10 mouse cellular contexts compared by ENCODE assay signal in the genomic region with DNA sequence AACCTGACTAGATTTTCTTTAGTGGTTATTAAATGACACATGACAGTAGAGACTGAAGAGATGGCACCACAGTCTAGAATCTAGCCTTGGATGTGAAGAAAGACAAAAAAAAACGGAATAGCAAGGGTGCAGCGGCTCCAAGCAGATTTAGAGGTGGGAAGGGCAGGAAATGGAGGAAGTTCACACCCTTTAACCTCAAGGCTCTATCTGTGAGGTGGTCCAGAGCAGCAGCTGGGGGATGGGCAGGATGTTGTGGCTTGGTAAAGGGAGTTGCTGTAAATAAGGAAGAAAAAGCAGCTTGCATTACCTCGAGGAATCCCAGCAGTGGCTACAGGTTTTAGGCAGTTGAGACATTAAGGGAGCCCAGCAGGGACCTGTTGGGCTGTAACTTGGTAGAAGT. TPM values are rescaled to one million over a fixed set of nuclear protein-coding genes. Genes with fewer than 3 reads are reported as not detected.
DNase-seq lines count a peak whose midpoint lies in the region; ATAC-seq and TF ChIP-seq lines count a peak whose summit lies in the region.
"Had no signal": no experiment of that assay in that cellular context is flagged by ENCODE, and none has a peak within 500 bp of the region (broad histone marks: within the 10 kb centered on the region; RNA-seq: fewer than 3 reads in every experiment).

No protein-coding gene starts in this region.

- no peaks in the 10 kb centered on the region for H3K79me3 ChIP-seq in C2C12 (ENCODE audit: low read depth)

- ATAC-seq in monocyte, adult 5-6 weeks (replicated peaks; ENCODE audit: insufficient number of reproducible peaks, low FRiP score, low TSS enrichment, poor library complexity, severe bottlenecking): peak; percentile 89
- ATAC-seq in hindbrain, embryonic 11.5 days (ENCODE audit: low FRiP score): no peak

- no peaks in the 10 kb centered on the region for H3K27me3 ChIP-seq in C2C12 (ENCODE audit: control insufficient read depth, insufficient read depth, insufficient read length)
- no peaks in the 10 kb centered on the region for H3K27me3 ChIP-seq in hindbrain, embryonic 11.5 days (ENCODE audit: control insufficient read depth, insufficient read depth, low read length)
- H3K27me3 ChIP-seq: limb, embryonic 13.5 days had no signal

- TF ChIP-seq CTCF in C2C12 (IDR thresholded peaks at IDR 0.05; ENCODE audit: control insufficient read depth, insufficient read depth, insufficient read length): no peak

- WGBS in hindbrain, embryonic 11.5 days: 40% methylated on average over 3 of the region's 3 CpGs

- H3K36me3 ChIP-seq in C2C12 (ENCODE audit: control insufficient read depth, insufficient read depth): no peaks in the 10 kb centered on the region
- no peaks in the 10 kb centered on the region for H3K36me3 ChIP-seq in hindbrain, embryonic 11.5 days (ENCODE audit: control insufficient read depth, insufficient read depth, low read length)
- H3K36me3 ChIP-seq: limb, embryonic 13.5 days had no signal

- H3K27ac ChIP-seq in hindbrain, embryonic 11.5 days (ENCODE audit: low read depth, low read length): no peak overlapping the region
- H3K27ac ChIP-seq: limb, embryonic 13.5 days had no signal

- H3K4me3 ChIP-seq in C2C12 (ENCODE audit: insufficient read depth, poor library complexity, severe bottlenecking): no peak overlapping the region
- H3K4me3 ChIP-seq in hindbrain, embryonic 11.5 days (ENCODE audit: low read depth, low read length): no peak overlapping the region
- H3K4me3 ChIP-seq: limb, embryonic 13.5 days had no signal

- H3K9ac ChIP-seq in hindbrain, embryonic 11.5 days (ENCODE audit: low read depth, low read length): no peak overlapping the region
- H3K9ac ChIP-seq: limb, embryonic 13.5 days had no signal

- H3K79me2 ChIP-seq in C2C12 (ENCODE audit: control insufficient read depth, insufficient read depth): no peaks in the 10 kb centered on the region

- peak; percentile 72 for DNase-seq in ZHBTc4 (ENCODE audit: low read depth, low spot score)
- peak; percentile 76 to 82 for DNase-seq in kidney, postnatal 25 days
- DNase-seq in testis, postnatal 10 days (ENCODE audit: low spot score): no peak
- DNase-seq in left cerebral cortex, adult 11 months (ENCODE audit: low spot score): no peak
- DNase-seq in hindbrain, embryonic 11.5 days (ENCODE audit: low spot score): no peak
- no peak for DNase-seq in MN1 (ENCODE audit: low spot score)
- DNase-seq: cerebellum, adult 8-10 months had no signal

- H3K9me3 ChIP-seq in hindbrain, embryonic 11.5 days (ENCODE audit: control insufficient read depth, low read length): no peaks in the 10 kb centered on the region
- H3K9me3 ChIP-seq: limb, embryonic 13.5 days had no signal

- H3K4me2 ChIP-seq in hindbrain, embryonic 11.5 days (replicated peaks; ENCODE audit: low read depth, low read length): no peak overlapping the region
- H3K4me2 ChIP-seq: limb, embryonic 13.5 days had no signal

- no peaks in the 10 kb centered on the region for H3K4me1 ChIP-seq in hindbrain, embryonic 11.5 days (replicated peaks; ENCODE audit: control insufficient read depth, insufficient read depth, low read length)

- no peak overlapping the region for H3ac ChIP-seq in C2C12 (ENCODE audit: control insufficient read depth, insufficient read length, low read depth)

TF ChIP-seq in C2C12, 6 proteins besides CTCF, POLR2A, EP300 and RAD21:
- TF ChIP-seq MYOD1 (IDR thresholded peaks at IDR 0.05; ENCODE audit: control insufficient read depth, insufficient read length, low read depth) (peak; percentile 3), USF1 (IDR thresholded peaks at IDR 0.05; ENCODE audit: low read depth) (no peak)

RNA-seq across cellular contexts. Expression of a gene that starts 23.4 kb away (rescaled TPM):
- 81.4 TPM for polyA plus RNA-seq in C2C12 (2012; fragmentation: generic; extraction: Trizol)
- 135 to 185 TPM (median 161 TPM) in 3 replicates for total RNA-seq in monocyte, adult 5-6 weeks (2017)
- polyA plus RNA-seq in hindbrain, embryonic 11.5 days (2014; fragmentation: Nextera tagmentation; extraction: Ambion mirVana): 172 and 191 TPM in 2 replicates

RNA-seq across cellular contexts. Expression of a gene that starts 59.2 kb away (rescaled TPM):
- polyA plus RNA-seq in C2C12 (2012; fragmentation: generic; extraction: Trizol): 106 TPM
- 358 to 846 TPM (median 373 TPM) in 3 replicates for total RNA-seq in monocyte, adult 5-6 weeks (2017)
- 691 and 740 TPM in 2 replicates for polyA plus RNA-seq in hindbrain, embryonic 11.5 days (2014; fragmentation: Nextera tagmentation; extraction: Ambion mirVana)

Comparison
In these comparisons a context has a peak if more than half of its experiments do, and no peak if none do; other contexts are left out.
1. DNase-seq: peak in ZHBTc4 (single experiment) and kidney, postnatal 25 days (2 of 2); none in testis, postnatal 10 days (single experiment), left cerebral cortex, adult 11 months (single experiment), hindbrain, embryonic 11.5 days (single experiment) and MN1 (single experiment).